Comparison of ENCODE assay signal across 27 mouse cellular contexts in genomic region chr11:93599755-93600154, GRCm38 (mm10).
"Had no signal": no experiment of that assay in that cellular context is flagged by ENCODE, and none has a peak within 500 bp of the region (broad histone marks: within the 10 kb centered on the region; RNA-seq: fewer than 3 reads in every experiment).

No protein-coding gene starts in this region.

- ATAC-seq: forebrain, embryonic 13.5 days; forebrain, embryonic 14.5 days; forebrain, embryonic 15.5 days; forebrain, embryonic 16.5 days; forebrain, postnatal 0 days had no signal

- H3K4me3 ChIP-seq: embryonic facial prominence, embryonic 10.5 days; embryonic facial prominence, embryonic 12.5 days; embryonic facial prominence, embryonic 13.5 days; embryonic facial prominence, embryonic 15.5 days; erythroblast, embryonic 14.5 days; forebrain, embryonic 10.5 days; forebrain, embryonic 12.5 days; forebrain, embryonic 13.5 days; forebrain, embryonic 15.5 days; gastrocnemius, adult 2 months; heart, adult 2 months had no signal

- H3K9ac ChIP-seq: embryonic facial prominence, embryonic 12.5 days; embryonic facial prominence, embryonic 13.5 days; embryonic facial prominence, embryonic 15.5 days; forebrain, embryonic 12.5 days; forebrain, embryonic 13.5 days; forebrain, embryonic 15.5 days; forebrain, postnatal 0 days had no signal

- H3K27ac ChIP-seq: embryonic facial prominence, embryonic 10.5 days; embryonic facial prominence, embryonic 12.5 days; embryonic facial prominence, embryonic 13.5 days; embryonic facial prominence, embryonic 15.5 days; forebrain, embryonic 10.5 days; forebrain, embryonic 12.5 days; forebrain, embryonic 13.5 days; forebrain, embryonic 15.5 days; gastrocnemius, adult 2 months; heart, adult 2 months had no signal

- H3K36me3 ChIP-seq: embryonic facial prominence, embryonic 10.5 days; embryonic facial prominence, embryonic 12.5 days; embryonic facial prominence, embryonic 13.5 days; embryonic facial prominence, embryonic 15.5 days; forebrain, embryonic 10.5 days; forebrain, embryonic 12.5 days; forebrain, embryonic 15.5 days had no signal

- H3K4me1 ChIP-seq: embryonic facial prominence, embryonic 10.5 days; embryonic facial prominence, embryonic 12.5 days; embryonic facial prominence, embryonic 13.5 days; embryonic facial prominence, embryonic 15.5 days; forebrain, embryonic 10.5 days; forebrain, embryonic 12.5 days; forebrain, embryonic 13.5 days; forebrain, embryonic 15.5 days had no signal

- DNase-seq: cerebellum, adult 9-10 months; cerebellum, adult 9-11 months; cerebellum, postnatal 10 days; cerebellum, postnatal 14 days; cerebellum, postnatal 25 days; cerebellum, postnatal 36 days; embryo, embryonic 11 days; forebrain, postnatal 0 days; gastrocnemius, adult 2 months; gastrocnemius, postnatal 10 days; gastrocnemius, postnatal 14 days; gastrocnemius, postnatal 25 days; gastrocnemius, postnatal 36 days; heart, adult 11 months; heart, adult 18-20 months; heart, adult 2 months had no signal

- H3K4me2 ChIP-seq: embryonic facial prominence, embryonic 12.5 days; embryonic facial prominence, embryonic 13.5 days; embryonic facial prominence, embryonic 15.5 days; forebrain, embryonic 12.5 days; forebrain, embryonic 13.5 days; forebrain, embryonic 15.5 days had no signal

- H3K27me3 ChIP-seq: embryonic facial prominence, embryonic 12.5 days; embryonic facial prominence, embryonic 13.5 days; embryonic facial prominence, embryonic 15.5 days; forebrain, embryonic 12.5 days; forebrain, embryonic 13.5 days; forebrain, embryonic 15.5 days had no signal

- H3K9me3 ChIP-seq: embryonic facial prominence, embryonic 10.5 days; embryonic facial prominence, embryonic 12.5 days; embryonic facial prominence, embryonic 13.5 days; embryonic facial prominence, embryonic 15.5 days; forebrain, embryonic 10.5 days; forebrain, embryonic 12.5 days; forebrain, embryonic 13.5 days; forebrain, embryonic 15.5 days had no signal
